In the genomic region with DNA sequence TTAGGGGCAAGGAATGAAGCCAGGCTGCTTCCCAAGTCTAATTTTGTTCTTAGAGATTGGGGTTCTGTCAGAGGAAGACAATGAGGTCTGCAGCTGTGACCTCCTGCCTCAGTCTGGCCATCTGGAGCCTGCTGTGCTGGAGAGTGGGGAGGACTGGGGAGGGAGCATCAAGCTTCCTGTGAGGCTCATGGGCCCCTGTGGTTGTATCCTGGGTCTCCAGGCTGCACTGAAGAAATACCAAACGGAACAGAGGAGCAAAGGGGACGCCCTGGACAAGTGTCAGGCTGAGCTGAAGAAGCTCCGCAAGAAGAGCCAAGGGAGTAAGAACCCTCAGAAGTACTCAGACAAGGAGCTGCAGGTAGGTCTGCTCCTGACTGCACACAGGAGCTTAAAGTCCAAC, we compare ENCODE assay signal across 21 mouse cellular contexts.
"Had no signal": no experiment of that assay in that cellular context is flagged by ENCODE, and none has a peak within 500 bp of the region (broad histone marks: within the 10 kb centered on the region; RNA-seq: fewer than 3 reads in every experiment).

No protein-coding gene starts in this region.

- ATAC-seq: forebrain, postnatal 0 days; intestine, embryonic 16.5 days; liver, embryonic 12.5 days had no signal

- H3K9ac ChIP-seq: forebrain, postnatal 0 days; heart, embryonic 13.5 days; heart, embryonic 15.5 days; hindbrain, embryonic 14.5 days; kidney, embryonic 15.5 days; limb, embryonic 13.5 days; limb, embryonic 15.5 days; liver, embryonic 12.5 days had no signal

- H3K36me3 ChIP-seq: heart, embryonic 15.5 days had no signal

- DNase-seq: forebrain, postnatal 0 days; gastrocnemius, postnatal 14 days; gastrocnemius, postnatal 36 days; heart, adult 2 months; heart, postnatal 14 days; heart, postnatal 36 days; kidney, adult 11 months; kidney, adult 2 months; kidney, adult 9 months; kidney, postnatal 14 days; kidney, postnatal 36 days had no signal

- H3K4me3 ChIP-seq: heart, adult 2 months; heart, embryonic 13.5 days; heart, embryonic 15.5 days; kidney, embryonic 15.5 days; limb, embryonic 13.5 days; limb, embryonic 15.5 days; liver, embryonic 12.5 days had no signal

- H3K27me3 ChIP-seq: heart, embryonic 13.5 days; heart, embryonic 15.5 days; kidney, embryonic 15.5 days; limb, embryonic 13.5 days; limb, embryonic 15.5 days; liver, embryonic 12.5 days had no signal

- H3K9me3 ChIP-seq: heart, embryonic 13.5 days; heart, embryonic 15.5 days; kidney, embryonic 15.5 days; limb, embryonic 13.5 days; limb, embryonic 15.5 days; liver, embryonic 12.5 days had no signal

- H3K27ac ChIP-seq: heart, adult 2 months; heart, embryonic 13.5 days; heart, embryonic 15.5 days; hindbrain, embryonic 14.5 days; kidney, embryonic 15.5 days; kidney, postnatal 0 days; limb, embryonic 13.5 days; limb, embryonic 15.5 days; liver, embryonic 12.5 days had no signal

- H3K4me2 ChIP-seq: heart, embryonic 11.5 days; heart, embryonic 13.5 days; heart, embryonic 15.5 days; hindbrain, embryonic 14.5 days; kidney, embryonic 15.5 days; limb, embryonic 13.5 days; limb, embryonic 15.5 days; liver, embryonic 12.5 days had no signal
